Mouse (Mus musculus): ENCODE data around the gene Nat10. TPM values are rescaled to one million over a fixed set of nuclear protein-coding genes. Genes with fewer than 3 reads are reported as not detected.

Gene Nat10
- polyA plus RNA-seq, 1 experiment from 2014 or later: 23.1 TPM

DNA sequence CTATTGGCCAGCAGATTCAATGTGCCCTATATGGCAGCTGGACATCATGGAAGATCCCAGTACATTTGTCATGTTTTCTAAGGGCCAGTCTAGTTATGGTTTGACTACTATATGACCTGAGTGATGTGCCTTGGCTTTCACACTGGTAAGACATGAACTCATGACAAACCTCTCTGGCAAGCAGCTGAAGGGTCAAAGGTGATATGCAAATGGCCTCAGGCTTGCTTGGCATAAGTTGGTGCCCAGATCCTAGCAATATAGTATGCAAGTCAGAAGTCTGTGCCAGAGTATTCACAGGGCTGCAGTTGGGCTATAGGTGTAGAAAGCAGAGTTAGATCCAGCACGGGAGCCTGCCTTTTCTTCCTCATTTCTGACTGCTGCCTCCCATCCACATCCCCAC is 69.8 kb downstream of the Nat10 start:
- WGBS (ENCODE audit: missing documents): no CpG with 5 or more reads among the region's 1 CpGs
- Histone ChIP-seq H3K27ac (no peak overlapping the region), H3K36me3 (ENCODE audit: inconsistent target) (no peaks in the 10 kb centered on the region), H3K4me3 (ENCODE audit: inconsistent target) (no peak overlapping the region), H3K79me2 (ENCODE audit: inconsistent target) (no peaks in the 10 kb centered on the region)

DNA sequence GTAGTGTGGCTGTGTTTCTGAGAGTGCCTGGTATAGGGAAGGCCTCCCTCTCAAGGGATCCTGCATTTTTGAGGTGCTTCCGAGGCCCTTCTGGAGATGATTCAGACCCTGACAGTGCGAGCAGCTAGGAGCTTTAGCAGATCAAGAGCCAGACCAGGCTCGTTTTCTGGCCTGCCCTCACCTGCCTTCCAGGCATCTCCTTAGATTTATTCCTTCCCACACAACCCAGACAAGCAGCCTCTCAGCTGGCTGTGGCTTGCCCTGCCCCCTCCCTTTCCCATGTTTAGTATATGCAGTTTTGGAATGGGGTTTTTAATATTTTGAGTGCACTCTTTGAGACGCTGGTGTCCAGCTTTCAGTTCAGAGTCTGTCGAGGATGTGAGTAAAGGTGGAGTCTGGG is 70.2 kb downstream of the Nat10 start:
- Histone ChIP-seq H3K79me2 (ENCODE audit: inconsistent target) (no peaks in the 10 kb centered on the region), H3K36me3 (ENCODE audit: inconsistent target) (no peaks in the 10 kb centered on the region), H3K4me3 (ENCODE audit: inconsistent target) (no peak overlapping the region), H3K27ac (no peak overlapping the region)
- WGBS (ENCODE audit: missing documents): 80% methylated on average over 5 of the region's 5 CpGs

DNA sequence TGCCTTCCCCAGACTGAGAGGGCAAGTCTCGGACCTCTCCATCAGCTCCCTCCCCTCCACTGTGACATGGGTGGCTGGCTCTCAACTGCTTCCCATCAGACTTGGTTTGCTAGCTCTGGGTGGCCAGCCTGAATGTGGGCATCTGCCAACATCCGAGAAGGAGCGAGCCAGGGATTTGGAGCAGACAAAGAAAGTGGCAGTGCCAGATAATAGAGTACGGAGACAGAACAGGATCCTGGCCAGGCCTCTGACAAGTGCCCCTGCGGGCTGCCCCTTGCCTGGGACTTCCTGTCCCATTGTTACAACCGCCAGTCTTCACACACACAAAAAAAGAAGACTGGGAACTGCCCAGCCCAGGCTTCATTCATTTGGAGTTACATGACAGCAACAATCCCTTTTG is 70.6 kb downstream of the Nat10 start:
- 78% methylated on average over 6 of the region's 6 CpGs for WGBS (ENCODE audit: missing documents)
- Histone ChIP-seq H3K79me2 (ENCODE audit: inconsistent target) (no peaks in the 10 kb centered on the region), H3K27ac (no peak overlapping the region), H3K36me3 (ENCODE audit: inconsistent target) (no peaks in the 10 kb centered on the region), H3K4me3 (ENCODE audit: inconsistent target) (no peak overlapping the region)

DNA sequence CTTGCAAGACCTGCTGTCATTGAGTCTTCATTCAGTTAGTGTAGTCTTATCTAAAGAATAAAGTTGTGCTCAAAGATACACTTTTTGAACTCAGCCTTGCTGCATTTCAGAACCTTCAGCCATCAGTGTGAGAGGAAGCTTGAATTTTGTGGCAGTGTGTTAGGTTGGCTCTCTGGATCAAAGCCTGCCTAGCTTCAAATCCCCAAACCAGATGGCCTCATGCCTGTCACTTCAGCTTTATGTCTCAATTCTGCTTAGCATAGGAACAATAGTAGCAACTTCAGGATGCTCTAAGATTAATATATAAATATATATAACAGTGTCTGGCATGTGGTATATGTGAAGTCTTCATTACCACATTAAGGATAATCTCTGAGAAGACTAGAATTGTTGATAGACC is 73.2 kb downstream of the Nat10 start:
- no peaks in the 10 kb centered on the region for H3K36me3 ChIP-seq (ENCODE audit: inconsistent target)
- H3K27ac ChIP-seq: no peak overlapping the region
- H3K79me2 ChIP-seq (ENCODE audit: inconsistent target): no peaks in the 10 kb centered on the region
- no peak overlapping the region for H3K4me3 ChIP-seq (ENCODE audit: inconsistent target)

DNA sequence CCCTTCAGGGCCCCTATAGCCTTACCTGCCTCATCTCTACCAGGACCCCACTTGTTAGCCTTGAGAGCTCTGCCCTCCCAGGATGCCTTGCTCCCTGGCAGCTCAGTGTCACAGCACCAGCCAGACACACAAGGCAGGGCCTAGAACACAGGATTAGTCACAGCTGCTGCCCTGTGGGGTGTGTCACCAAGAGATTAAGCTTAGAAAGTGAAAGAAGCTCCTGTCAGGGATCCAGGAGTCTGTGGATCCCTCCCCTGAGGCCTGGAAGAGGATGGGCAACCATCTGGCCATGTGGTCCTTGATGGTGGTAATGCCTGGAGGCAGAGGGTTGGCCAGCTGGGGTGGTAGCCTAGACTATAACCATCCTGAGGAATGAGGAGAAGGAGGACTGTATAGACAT is 73.9 kb downstream of the Nat10 start:
- H3K79me2 ChIP-seq (ENCODE audit: inconsistent target): no peaks in the 10 kb centered on the region

DNA sequence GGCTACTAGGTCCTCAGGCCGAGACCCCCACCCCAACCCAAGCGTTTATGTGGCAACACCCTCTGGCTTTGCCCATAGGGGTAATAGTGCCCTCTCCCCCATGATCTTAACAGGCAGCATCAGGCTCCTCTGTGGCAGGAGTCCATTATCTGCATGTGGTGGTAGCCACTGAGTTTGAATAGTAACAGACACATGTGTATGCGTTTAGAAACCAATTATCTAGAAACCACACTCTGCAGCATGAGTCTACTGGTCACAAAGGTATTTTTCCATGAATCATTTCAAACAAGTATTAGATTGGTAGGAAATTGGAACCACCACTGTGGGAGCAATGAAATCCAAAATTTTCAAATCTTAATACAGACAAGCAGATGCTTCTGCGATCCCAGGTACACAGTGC is 75.5 kb downstream of the Nat10 start:
- 79% methylated on average over 4 of the region's 4 CpGs for WGBS (ENCODE audit: missing documents)
- Histone ChIP-seq H3K4me3 (ENCODE audit: inconsistent target) (no peak overlapping the region), H3K27ac (no peak overlapping the region), H3K79me2 (ENCODE audit: inconsistent target) (no peaks in the 10 kb centered on the region), H3K36me3 (ENCODE audit: inconsistent target) (no peaks in the 10 kb centered on the region)

More for the DNA sequence above, 73.9 kb downstream of the Nat10 start:
- Histone ChIP-seq H3K4me3 (ENCODE audit: inconsistent target) (no peak overlapping the region), H3K27ac (no peak overlapping the region), H3K36me3 (ENCODE audit: inconsistent target) (no peaks in the 10 kb centered on the region)

DNA sequence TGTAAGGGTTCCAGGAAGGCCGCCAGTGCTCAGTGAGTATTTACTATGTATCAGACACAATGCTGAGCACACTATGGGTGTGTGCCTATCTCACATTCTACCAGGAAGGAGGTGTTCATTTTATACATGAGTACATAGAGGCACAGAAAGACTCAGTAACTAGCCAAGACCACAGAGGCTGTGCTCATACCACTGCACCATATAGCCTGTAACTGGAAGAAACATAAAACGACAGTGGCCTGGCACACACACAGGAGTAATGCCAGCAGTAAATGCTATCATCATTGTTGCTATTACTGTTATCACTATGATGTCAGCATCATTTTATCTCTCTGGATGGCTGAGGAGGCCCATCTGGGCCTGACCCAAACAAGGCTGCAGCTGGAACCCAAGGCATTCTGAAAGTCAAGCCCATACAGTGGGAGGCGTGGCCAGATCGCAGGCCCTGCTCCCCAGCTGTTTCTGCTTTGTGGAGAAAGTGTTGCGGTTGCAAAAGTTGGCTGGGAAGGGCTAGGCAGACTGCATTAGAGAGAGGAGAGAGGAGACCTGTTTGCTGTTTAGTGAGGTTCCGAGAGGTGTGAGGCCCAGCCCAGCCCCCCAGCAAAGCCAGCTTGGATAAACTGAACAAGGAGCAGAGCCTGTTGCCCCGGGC is 76.0 kb downstream of the Nat10 start:
- Histone ChIP-seq H3K79me2 (ENCODE audit: inconsistent target) (no peaks in the 10 kb centered on the region), H3K27ac (no peak overlapping the region), H3K36me3 (ENCODE audit: inconsistent target) (no peaks in the 10 kb centered on the region), H3K4me3 (ENCODE audit: inconsistent target) (no peak overlapping the region)
- 73% methylated on average over 7 of the region's 7 CpGs for WGBS (ENCODE audit: missing documents)

DNA sequence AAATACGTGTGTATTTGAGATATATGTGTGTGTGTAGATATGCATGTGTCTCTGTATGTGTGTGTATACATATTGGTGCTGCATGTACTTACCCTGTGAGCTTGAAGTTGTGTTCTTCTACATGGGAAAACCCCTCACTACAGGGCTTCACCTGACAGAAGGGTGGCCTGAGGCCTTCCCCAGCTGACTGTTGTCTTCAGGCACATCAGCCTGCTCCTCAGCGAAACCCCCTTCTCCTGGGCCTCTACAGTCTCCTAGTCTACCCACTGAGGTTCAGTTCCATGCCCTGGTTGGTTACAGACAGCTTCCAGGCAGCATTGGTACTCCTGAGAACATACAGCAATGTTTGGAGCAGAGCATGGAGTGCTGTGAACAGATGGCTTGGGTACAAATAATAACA is 76.6 kb downstream of the Nat10 start:
- H3K27ac ChIP-seq: no peak overlapping the region
- no peaks in the 10 kb centered on the region for H3K36me3 ChIP-seq (ENCODE audit: inconsistent target)
- H3K4me3 ChIP-seq (ENCODE audit: inconsistent target): no peak overlapping the region
- 94% methylated on average over 2 of the region's 2 CpGs for WGBS (ENCODE audit: missing documents)
- H3K79me2 ChIP-seq (ENCODE audit: inconsistent target): no peaks in the 10 kb centered on the region

DNA sequence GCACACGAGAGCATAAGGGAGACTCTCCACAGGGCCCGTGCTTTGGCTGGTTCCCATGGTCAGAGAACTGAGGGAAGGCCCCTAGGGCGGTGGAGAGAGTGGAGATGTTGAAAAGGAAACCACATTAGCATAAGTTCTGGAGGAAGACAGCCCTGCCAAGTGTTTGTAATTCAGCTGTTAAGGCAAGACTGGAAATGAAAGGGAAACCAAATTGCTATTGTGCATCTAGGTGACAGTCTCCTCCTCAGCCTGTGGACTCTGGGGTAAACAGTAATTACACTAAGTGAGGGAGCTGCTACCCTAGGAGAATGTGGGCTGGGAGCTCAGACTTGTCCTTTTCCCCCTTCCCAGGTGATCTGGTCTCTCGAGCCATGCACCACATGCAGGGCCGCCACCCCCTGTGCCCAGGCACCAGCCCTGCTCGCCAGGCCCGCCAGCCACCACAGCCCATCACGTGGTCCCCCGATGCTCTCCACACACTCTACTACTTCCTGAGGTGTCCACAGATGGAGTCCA is 78.1 kb downstream of the Nat10 start:
- H3K36me3 ChIP-seq (ENCODE audit: inconsistent target): no peaks in the 10 kb centered on the region
- no peak overlapping the region for H3K4me3 ChIP-seq (ENCODE audit: inconsistent target)
- no peak overlapping the region for H3K27ac ChIP-seq
- H3K79me2 ChIP-seq (ENCODE audit: inconsistent target): no peaks in the 10 kb centered on the region
- WGBS (ENCODE audit: missing documents): 25% methylated on average over 9 of the region's 9 CpGs

DNA sequence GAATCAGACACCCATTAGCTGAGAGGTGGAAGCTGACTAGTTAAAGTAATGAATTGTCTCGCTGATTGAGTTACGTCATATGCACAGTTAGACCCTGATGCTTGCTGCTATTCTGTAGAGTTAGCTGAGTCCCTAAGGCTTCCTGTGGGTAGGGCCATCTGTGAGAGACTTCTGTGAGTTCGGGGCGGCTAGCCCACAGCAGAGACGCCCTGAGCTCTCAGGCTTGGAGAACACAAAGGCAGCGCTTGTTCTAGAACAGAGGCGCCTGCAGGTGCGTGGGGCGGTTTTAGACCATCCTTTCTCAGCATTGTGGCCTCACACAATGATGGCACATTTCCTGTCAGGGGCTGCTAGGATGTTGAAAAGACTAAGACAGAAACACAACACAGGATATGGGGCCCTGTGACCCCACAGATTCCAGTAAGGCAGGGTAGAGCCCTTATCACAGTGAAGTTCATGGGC is 78.8 kb downstream of the Nat10 start:
- no peaks in the 10 kb centered on the region for H3K79me2 ChIP-seq (ENCODE audit: inconsistent target)
- H3K4me3 ChIP-seq (ENCODE audit: inconsistent target): no peak overlapping the region
- WGBS (ENCODE audit: missing documents): 54% methylated on average over 9 of the region's 9 CpGs
- no peaks in the 10 kb centered on the region for H3K36me3 ChIP-seq (ENCODE audit: inconsistent target)
- H3K27ac ChIP-seq: no peak overlapping the region

DNA sequence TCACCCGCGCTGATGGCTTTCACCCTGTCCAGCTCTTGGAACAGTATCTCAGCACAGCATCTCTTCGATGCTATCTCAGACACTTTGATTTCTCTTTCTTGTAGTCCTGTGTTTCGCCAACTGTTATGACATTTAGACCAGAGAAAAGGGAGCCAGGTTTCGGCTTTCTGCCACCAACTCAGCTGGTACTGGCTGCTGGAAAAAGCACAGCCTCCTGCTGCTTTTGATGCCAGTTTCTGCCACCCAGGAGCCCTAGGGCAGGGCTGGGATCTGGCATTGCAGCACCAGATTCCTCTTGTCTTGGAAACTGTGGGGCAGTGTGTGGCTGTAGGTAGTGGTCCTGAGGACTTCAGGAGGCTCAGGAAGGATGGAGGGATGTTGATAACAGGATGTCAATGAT is 79.9 kb downstream of the Nat10 start:
- WGBS (ENCODE audit: missing documents): 90% methylated on average over 5 of the region's 5 CpGs
- Histone ChIP-seq H3K4me3 (ENCODE audit: inconsistent target) (no peak overlapping the region), H3K36me3 (ENCODE audit: inconsistent target) (no peaks in the 10 kb centered on the region), H3K79me2 (ENCODE audit: inconsistent target) (no peaks in the 10 kb centered on the region), H3K27ac (no peak overlapping the region)

DNA sequence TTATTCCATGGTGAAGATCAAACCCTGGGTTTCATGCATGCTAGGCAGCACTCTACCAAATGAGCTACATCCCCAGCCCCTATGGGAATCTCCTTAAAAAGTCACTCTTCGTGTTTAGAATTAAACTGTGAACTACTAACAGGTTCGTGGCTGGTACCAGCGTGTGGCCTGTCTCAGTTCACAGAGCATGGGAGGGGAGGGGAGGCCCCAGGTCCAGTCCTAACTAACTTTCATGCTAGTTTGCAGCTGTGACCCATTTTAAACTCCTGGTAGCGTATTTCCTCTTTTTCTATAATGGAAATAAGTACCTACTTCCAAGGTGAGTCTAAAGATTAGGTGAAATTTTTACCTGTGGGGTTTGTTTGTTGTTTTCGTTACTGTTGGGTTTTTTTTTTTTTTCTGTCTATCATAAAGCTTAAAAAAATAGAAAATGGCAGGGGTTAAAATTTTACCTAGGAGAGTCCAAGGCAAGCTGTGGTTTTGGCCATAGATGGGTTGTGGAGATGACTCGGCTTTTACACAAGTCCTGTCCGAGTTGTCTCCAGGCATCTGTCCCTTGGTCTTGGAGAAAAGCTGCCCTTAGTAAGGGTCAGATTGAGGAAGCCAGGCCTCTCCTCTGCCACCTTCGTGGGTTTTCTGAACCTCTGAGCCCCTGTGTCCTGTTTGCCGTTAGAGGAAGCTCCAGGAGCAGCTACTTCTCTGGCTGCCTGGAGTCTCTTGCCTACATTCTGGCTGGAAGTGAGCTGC is 80.5 kb downstream of the Nat10 start:
- no peak overlapping the region for H3K27ac ChIP-seq
- no peaks in the 10 kb centered on the region for H3K79me2 ChIP-seq (ENCODE audit: inconsistent target)
- no peak overlapping the region for H3K4me3 ChIP-seq (ENCODE audit: inconsistent target)
- no peaks in the 10 kb centered on the region for H3K36me3 ChIP-seq (ENCODE audit: inconsistent target)
- 58% methylated on average over 9 of the region's 9 CpGs for WGBS (ENCODE audit: missing documents)

DNA sequence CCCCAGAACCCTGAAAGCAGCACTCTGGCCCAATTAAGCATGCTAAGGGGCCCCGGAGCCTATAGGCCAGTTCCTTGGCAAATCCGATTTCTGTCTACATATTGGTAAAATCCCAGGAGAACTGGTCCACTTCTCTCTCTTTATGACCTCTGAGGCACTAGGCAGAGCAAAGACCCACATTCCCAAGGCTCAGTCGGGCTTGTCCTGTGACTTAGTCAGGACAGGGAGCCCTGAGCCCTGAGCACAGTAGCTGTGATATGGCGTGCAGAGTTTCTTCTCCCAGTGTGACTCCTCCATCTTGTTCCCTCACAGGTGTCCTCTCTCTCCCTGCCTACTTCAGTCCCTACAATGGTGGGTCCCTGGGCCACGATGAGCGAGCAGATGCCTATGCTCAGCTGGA is 82.6 kb downstream of the Nat10 start:
- no peaks in the 10 kb centered on the region for H3K36me3 ChIP-seq (ENCODE audit: inconsistent target)
- no peaks in the 10 kb centered on the region for H3K79me2 ChIP-seq (ENCODE audit: inconsistent target)
- H3K27ac ChIP-seq: no peak overlapping the region
- 92% methylated on average over 5 of the region's 6 CpGs for WGBS (ENCODE audit: missing documents)
- no peak overlapping the region for H3K4me3 ChIP-seq (ENCODE audit: inconsistent target)

DNA sequence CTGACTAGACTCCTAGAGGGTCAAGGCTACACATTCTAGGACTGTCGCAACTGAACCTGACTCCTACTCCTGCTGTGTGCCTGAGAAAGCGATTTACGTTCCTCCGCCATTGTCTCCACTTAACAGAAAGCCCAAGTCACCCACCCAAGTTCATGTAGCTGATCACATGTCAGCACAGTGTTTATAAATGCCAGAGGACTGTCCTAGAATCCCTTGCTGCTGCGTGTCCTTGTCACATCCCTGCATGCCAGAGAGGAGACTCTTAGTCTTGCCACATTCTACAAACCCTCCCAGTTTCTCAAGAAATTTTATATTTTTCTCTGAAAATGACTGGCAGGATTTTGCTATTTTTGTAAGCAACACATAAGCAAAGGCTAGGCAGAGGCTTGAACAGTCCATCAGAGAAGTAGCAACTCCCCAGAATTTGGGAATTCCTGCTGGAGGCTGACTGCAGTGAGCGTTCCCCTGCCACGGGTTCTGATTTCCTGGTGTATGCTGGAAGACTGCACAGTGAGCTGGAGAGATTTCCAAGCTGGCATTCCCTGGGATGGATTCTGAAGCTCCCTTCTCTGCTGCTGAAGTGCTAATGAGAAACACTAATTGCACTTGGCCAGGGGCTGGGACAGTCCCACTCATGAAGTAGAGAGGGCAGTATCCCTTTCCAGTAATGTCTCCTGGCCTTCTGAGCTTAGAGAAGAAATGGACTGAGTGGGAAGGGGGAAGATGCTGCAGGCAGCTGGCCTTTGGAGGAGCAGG is 83.3 kb downstream of the Nat10 start:
- WGBS (ENCODE audit: missing documents): 100% methylated on average over 7 of the region's 7 CpGs
- Histone ChIP-seq H3K27ac (no peak overlapping the region), H3K79me2 (ENCODE audit: inconsistent target) (no peaks in the 10 kb centered on the region), H3K36me3 (ENCODE audit: inconsistent target) (no peaks in the 10 kb centered on the region), H3K4me3 (ENCODE audit: inconsistent target) (no peak overlapping the region)

DNA sequence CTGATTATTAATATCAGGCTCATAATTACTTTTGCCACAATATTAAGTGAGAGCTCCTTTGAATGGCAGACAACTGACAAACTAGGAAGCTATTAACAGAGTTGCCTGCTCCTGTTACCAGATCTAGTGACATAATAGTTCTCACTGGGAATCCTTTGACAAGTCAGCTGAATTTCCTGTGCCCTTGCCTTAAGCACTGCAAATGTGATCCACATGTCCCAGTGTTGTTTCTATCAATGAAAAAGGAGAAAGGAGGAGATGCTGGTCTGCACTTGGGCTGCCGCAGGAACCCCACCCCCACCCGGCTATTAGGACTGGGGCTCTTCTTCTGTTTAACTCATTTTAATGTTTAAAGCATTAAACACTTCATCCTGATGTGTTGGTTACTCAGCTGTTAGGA is 84.3 kb downstream of the Nat10 start:
- H3K79me2 ChIP-seq (ENCODE audit: inconsistent target): no peaks in the 10 kb centered on the region
- no peaks in the 10 kb centered on the region for H3K36me3 ChIP-seq (ENCODE audit: inconsistent target)
- WGBS (ENCODE audit: missing documents): 89% methylated on average over 2 of the region's 2 CpGs
- H3K27ac ChIP-seq: no peak overlapping the region
- no peak overlapping the region for H3K4me3 ChIP-seq (ENCODE audit: inconsistent target)
